Comparison of ENCODE assay signal across 22 mouse cellular contexts in the genomic region with DNA sequence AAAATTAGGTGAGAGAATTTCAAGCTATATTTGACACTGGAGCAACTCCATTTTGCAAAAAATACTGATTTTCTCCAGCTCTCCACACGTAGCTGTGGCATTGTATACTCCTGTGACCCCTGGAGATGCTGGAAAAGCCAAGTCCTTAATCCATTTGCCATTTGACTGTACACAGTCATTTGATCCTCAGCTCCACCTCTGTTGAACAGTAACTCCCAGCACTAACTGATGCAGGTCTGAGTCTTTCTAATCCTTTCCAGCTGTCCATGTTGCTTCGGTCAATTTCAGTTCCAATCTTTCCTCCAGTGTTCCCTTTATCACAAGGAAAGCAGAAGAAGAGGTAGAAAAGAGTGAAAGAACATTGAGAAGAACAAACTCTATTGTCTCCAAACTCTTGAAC.
DNase-seq lines count a peak whose midpoint lies in the region; ATAC-seq and TF ChIP-seq lines count a peak whose summit lies in the region.
"Had no signal": no experiment of that assay in that cellular context is flagged by ENCODE, and none has a peak within 500 bp of the region (broad histone marks: within the 10 kb centered on the region; RNA-seq: fewer than 3 reads in every experiment).

No protein-coding gene starts in this region.

- H3K9me3 ChIP-seq in lung, postnatal 0 days (ENCODE audit: low read length): no peaks in the 10 kb centered on the region
- H3K9me3 ChIP-seq: embryonic facial prominence, embryonic 12.5 days; forebrain, embryonic 13.5 days; heart, embryonic 12.5 days; hindbrain, embryonic 12.5 days had no signal

- no peaks in the 10 kb centered on the region for H3K27me3 ChIP-seq in lung, postnatal 0 days (replicated peaks; ENCODE audit: insufficient read depth, low read length)
- H3K27me3 ChIP-seq in kidney, adult 2 months (replicated peaks; ENCODE audit: control insufficient read depth, insufficient read depth, low read length): no peaks in the 10 kb centered on the region
- H3K27me3 ChIP-seq: CH12.LX; embryonic facial prominence, embryonic 12.5 days; forebrain, embryonic 13.5 days; heart, embryonic 12.5 days; hindbrain, embryonic 12.5 days; Patski had no signal

- 0 out of 2 replicates have a peak overlapping the region, but pooled peaks have one; percentile 3 for H3K27ac ChIP-seq in lung, postnatal 0 days (ENCODE audit: low read length)
- no peak overlapping the region for H3K27ac ChIP-seq in kidney, adult 2 months (ENCODE audit: insufficient read depth, low read depth, low read length)
- H3K27ac ChIP-seq: embryonic facial prominence, embryonic 12.5 days; forebrain, embryonic 13.5 days; heart, adult 2 months; hindbrain, embryonic 12.5 days had no signal

- H3K4me3 ChIP-seq in lung, postnatal 0 days (ENCODE audit: low read depth, low read length): no peak overlapping the region
- no peak overlapping the region for H3K4me3 ChIP-seq in kidney, adult 2 months (ENCODE audit: insufficient read depth, low read depth, low read length)
- H3K4me3 ChIP-seq: embryonic facial prominence, embryonic 12.5 days; forebrain, embryonic 13.5 days; heart, adult 2 months; heart, embryonic 12.5 days; hindbrain, embryonic 12.5 days had no signal

- no peaks in the 10 kb centered on the region for H3K36me3 ChIP-seq in lung, postnatal 0 days (ENCODE audit: insufficient read depth, low read length)
- H3K36me3 ChIP-seq in kidney, adult 2 months (ENCODE audit: control insufficient read depth, insufficient read depth, low read length): no peaks in the 10 kb centered on the region
- H3K36me3 ChIP-seq: embryonic facial prominence, embryonic 12.5 days; heart, embryonic 12.5 days; hindbrain, embryonic 12.5 days had no signal

- peak; percentile 12 for DNase-seq in embryo, embryonic 11 days
- no peak for DNase-seq in embryo, embryonic 9.5 days (ENCODE audit: extremely low spot score)
- no peak for DNase-seq in lung, postnatal 0 days (ENCODE audit: low spot score)
- DNase-seq in lung, adult 18-20 months: no peak
- peak; percentile 24 for DNase-seq in forelimb bud, embryonic 11.5 days (ENCODE audit: low read depth, low spot score)
- DNase-seq in heart, postnatal 4 days: no peak
- DNase-seq in cerebellum, postnatal 10 days: no peak
- DNase-seq in kidney, adult 2 months: no peak
- DNase-seq: cerebellum, adult 18-20 months; cerebellum, adult 9-11 months; forebrain, postnatal 0 days had no signal

- no peak for ATAC-seq in lung, postnatal 0 days
- ATAC-seq: activated CD4-positive, CD25-positive, alpha-beta regulatory T cell, adult 4 months; forebrain, embryonic 13.5 days; forebrain, postnatal 0 days; hindbrain, embryonic 16.5 days; inflammation-experienced regulatory T-cells, adult 6 months; intestine, postnatal 0 days had no signal

- H3K4me2 ChIP-seq in lung, postnatal 0 days (replicated peaks; ENCODE audit: low read depth, low read length): no peak overlapping the region
- H3K4me2 ChIP-seq: embryonic facial prominence, embryonic 12.5 days; forebrain, embryonic 13.5 days; heart, embryonic 12.5 days; hindbrain, embryonic 12.5 days had no signal

- TF ChIP-seq EP300 in lung, postnatal 0 days (IDR thresholded peaks at IDR 0.05): no peak

- H3K9ac ChIP-seq in lung, postnatal 0 days (replicated peaks; ENCODE audit: low read depth): no peak overlapping the region
- H3K9ac ChIP-seq: embryonic facial prominence, embryonic 12.5 days; forebrain, embryonic 13.5 days; forebrain, postnatal 0 days; heart, embryonic 12.5 days; hindbrain, embryonic 12.5 days had no signal

- no peak for TF ChIP-seq CTCF in lung, postnatal 0 days (IDR thresholded peaks at IDR 0.05)
- TF ChIP-seq CTCF in kidney, adult 2 months (conservative IDR thresholded peaks at IDR 0.05; ENCODE audit: insufficient read depth, insufficient read length, low read depth, low read length): no peak

- H3K4me1 ChIP-seq in lung, postnatal 0 days (ENCODE audit: insufficient read depth, low read depth, low read length): 0 out of 2 replicates have a peak, but pooled peaks cover 6% of the 10 kb centered on the region
- H3K4me1 ChIP-seq in kidney, adult 2 months (ENCODE audit: control insufficient read depth, insufficient read depth, low read length): no peaks in the 10 kb centered on the region
- H3K4me1 ChIP-seq: embryonic facial prominence, embryonic 12.5 days; forebrain, embryonic 13.5 days; heart, embryonic 12.5 days; hindbrain, embryonic 12.5 days had no signal

- no peak for TF ChIP-seq POLR2A in kidney, adult 2 months (IDR thresholded peaks at IDR 0.05; ENCODE audit: low read depth, low read length)

- WGBS in lung, postnatal 0 days: 63% methylated on average over 2 of the region's 2 CpGs
- 79% methylated on average over 2 of the region's 2 CpGs for WGBS in kidney, adult 2 months

Comparison
In these comparisons a context has a peak if more than half of its experiments do, and no peak if none do; other contexts are left out.
1. DNase-seq: peak in embryo, embryonic 11 days (single experiment) and forelimb bud, embryonic 11.5 days (single experiment); none in embryo, embryonic 9.5 days (single experiment), lung, postnatal 0 days (single experiment), lung, adult 18-20 months (0 of 2), heart, postnatal 4 days (single experiment), cerebellum, postnatal 10 days (0 of 2) and kidney, adult 2 months (single experiment).